Mouse (Mus musculus): Measurements from ENCODE around the gene Mn1.

Gene Mn1

GRCm38 (mm10) chr5:111489022-111489616 lies 72.0 kb downstream of the Mn1 start:
- no peak for DNase-seq (ENCODE audit: low read depth)

GRCm38 (mm10) chr5:111490599-111490998 lies 73.4 kb downstream of the Mn1 start:
- DNase-seq (ENCODE audit: low read depth): no peak

GRCm38 (mm10) chr5:111491485-111491884 lies 74.3 kb downstream of the Mn1 start:
- no peak for DNase-seq (ENCODE audit: low read depth)

- no peak for DNase-seq (ENCODE audit: low read depth)
These were observed 82.9 kb downstream of the Mn1 start for GRCm38 (mm10) chr5:111500036-111500435.

GRCm38 (mm10) chr5:111501691-111502441 lies 84.7 kb downstream of the Mn1 start:
- DNase-seq (ENCODE audit: low read depth): no peak

- no peak for DNase-seq (ENCODE audit: low read depth)
These were observed 88.1 kb downstream of the Mn1 start for GRCm38 (mm10) chr5:111505241-111505640.

- DNase-seq (ENCODE audit: low read depth): no peak
These were observed 88.7 kb downstream of the Mn1 start for GRCm38 (mm10) chr5:111505824-111506223.

- no peak for DNase-seq (ENCODE audit: low read depth)
These were observed 89.2 kb downstream of the Mn1 start for GRCm38 (mm10) chr5:111506410-111506809.

All from c-Kit-positive CD71-negative TER-119-negative erythroid progenitor cells, embryonic 14.5 days (primary cell).